Mouse (Mus musculus) bone marrow, adult 2 months (tissue): ENCODE measurements around the gene Rgs11.

Experiments
- CTCF ChIP-seq: fragments of 200-500 bp; IDR thresholded peaks from 2 replicates; pipeline ENCODE4 v1.5.1; 2011; ENCODE audit warnings: low read length, control low read depth; ENCODE audit not compliant: control insufficient read depth, insufficient read depth
- POLR2A ChIP-seq: fragments of 200-500 bp; IDR thresholded peaks from 2 replicates; pipeline ENCODE4 v1.6.1; 2011; ENCODE audit warnings: low read depth, mild to moderate bottlenecking, control low read depth, low read length, borderline replicate concordance; ENCODE audit not compliant: control insufficient read depth

DNA sequence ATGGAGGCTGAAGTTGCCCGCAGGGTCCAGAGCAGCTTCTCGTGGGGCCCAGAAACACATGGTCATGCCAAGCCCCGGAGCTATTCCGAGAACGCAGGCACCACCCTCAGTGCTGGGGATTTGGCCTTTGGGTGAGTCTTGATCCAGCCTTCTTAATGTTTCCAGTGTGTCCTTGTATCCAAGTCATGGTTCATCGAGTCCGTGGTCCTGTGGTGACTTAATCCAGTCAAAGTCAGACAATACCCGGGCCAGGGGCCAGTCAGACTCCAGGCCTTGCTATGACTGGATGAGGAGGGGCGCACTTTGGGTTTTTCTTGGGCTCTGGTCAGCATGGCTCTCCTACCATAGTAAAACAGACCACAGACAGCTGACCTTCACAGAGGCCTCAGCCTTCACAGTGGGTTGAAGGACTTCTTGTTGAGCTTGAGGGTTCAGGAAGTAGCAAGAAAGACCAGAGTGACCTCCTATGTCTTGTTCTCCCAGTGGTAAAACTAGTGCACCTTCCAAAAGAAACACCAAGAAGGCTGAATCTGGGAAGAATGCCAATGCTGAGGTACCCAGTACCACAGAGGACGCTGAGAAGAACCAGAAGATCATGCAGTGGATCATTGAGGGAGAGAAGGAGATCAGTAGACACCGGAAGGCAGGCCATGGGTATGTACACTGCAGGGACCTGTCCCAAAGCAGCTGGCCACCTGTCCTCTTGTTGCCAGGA, 14.5 kb upstream of the Rgs11 start:
- TF ChIP-seq CTCF (no peak), POLR2A (no peak)
